Mouse (Mus musculus): ENCODE measurements around the gene Lactb. TPM values are rescaled to one million over a fixed set of nuclear protein-coding genes. Genes with fewer than 3 reads are reported as not detected.
A peak's percentile ranks its signal among the peaks of the same experiment; 100 is the strongest.

Lactb gene
- total RNA-seq, 2 experiments from 2014 or later = 13.5 to 17.5 TPM

- no peak for DNase-seq (ENCODE audit: low spot score in 2 of 2)
Measured at GRCm38 (mm10) chr9:66982085-66982484, 6.8 kb upstream of the Lactb start.

GRCm38 (mm10) chr9:66980458-66980857, 5.2 kb upstream of the Lactb start:
- DNase-seq (ENCODE audit: low spot score in 2 of 2) = peak; percentile 42 to 65

- no peak for DNase-seq (ENCODE audit: low spot score in 2 of 2)
Measured at GRCm38 (mm10) chr9:66978468-66978867, 3.2 kb upstream of the Lactb start.

- DNase-seq (ENCODE audit: low spot score in 2 of 2) = no peak
Measured at GRCm38 (mm10) chr9:66977982-66978381, 2.7 kb upstream of the Lactb start.

GRCm38 (mm10) chr9:66977121-66977520, 1.8 kb upstream of the Lactb start:
- no peak for DNase-seq (ENCODE audit: low spot score in 2 of 2)

GRCm38 (mm10) chr9:66974721-66975225, 511 bp downstream of the Lactb start:
- DNase-seq (ENCODE audit: low spot score in 2 of 2) = peak; percentile 48 to 71

- no peak for DNase-seq (ENCODE audit: low spot score in 2 of 2)
Measured at GRCm38 (mm10) chr9:66971116-66971515, 4.2 kb downstream of the Lactb start.

GRCm38 (mm10) chr9:66967492-66967891, 7.8 kb downstream of the Lactb start:
- DNase-seq (ENCODE audit: low spot score in 2 of 2) = no peak

GRCm38 (mm10) chr9:66961478-66961877, 13.8 kb downstream of the Lactb start:
- no peak for DNase-seq (ENCODE audit: low spot score in 2 of 2)

GRCm38 (mm10) chr9:66957451-66957850, 17.8 kb downstream of the Lactb start:
- DNase-seq (ENCODE audit: low spot score in 2 of 2) = no peak

GRCm38 (mm10) chr9:66952886-66953285, 22.4 kb downstream of the Lactb start:
- DNase-seq (ENCODE audit: low spot score in 2 of 2) = no peak

- no peak for DNase-seq (ENCODE audit: low spot score in 2 of 2)
Measured at GRCm38 (mm10) chr9:66952321-66952720, 23.0 kb downstream of the Lactb start.

GRCm38 (mm10) chr9:66948536-66948935, 26.7 kb downstream of the Lactb start:
- DNase-seq (ENCODE audit: low spot score in 2 of 2) = no peak

GRCm38 (mm10) chr9:66945647-66946641, 29.3 kb downstream of the Lactb start, which contains the start of gene Rps27l:
TSS of gene Rps27l (plus strand) at chr9:66946086.
- peak; percentile 90 to 94 for DNase-seq (ENCODE audit: low spot score in 2 of 2)

GRCm38 (mm10) chr9:66945161-66945560, 30.1 kb downstream of the Lactb start:
- DNase-seq (ENCODE audit: low spot score in 2 of 2) = no peak

- DNase-seq (ENCODE audit: low spot score in 2 of 2) = peak in 1 of 2 experiments; percentile 37
Measured at GRCm38 (mm10) chr9:66938836-66939235, 36.4 kb downstream of the Lactb start.

GRCm38 (mm10) chr9:66937507-66937906, 37.8 kb downstream of the Lactb start:
- DNase-seq (ENCODE audit: low spot score in 2 of 2) = peak; percentile 33 to 39

- no peak for DNase-seq (ENCODE audit: low spot score in 2 of 2)
Measured at GRCm38 (mm10) chr9:66933869-66934808, 41.1 kb downstream of the Lactb start.

GRCm38 (mm10) chr9:66930351-66930750, 44.9 kb downstream of the Lactb start:
- DNase-seq (ENCODE audit: low spot score in 2 of 2) = no peak

- DNase-seq (ENCODE audit: low spot score in 2 of 2) = no peak
Measured at GRCm38 (mm10) chr9:66927696-66928402, 47.4 kb downstream of the Lactb start.

GRCm38 (mm10) chr9:66925853-66926252, 49.4 kb downstream of the Lactb start:
- DNase-seq (ENCODE audit: low spot score in 2 of 2) = no peak

Data from gastrocnemius, postnatal 4 days (tissue).